Mouse (Mus musculus) E14TG2a.4 (cell line): Measurements from ENCODE around the gene Pogk.

Source experiments
- H3K27me3 ChIP-seq: 2 replicates; pipeline ENCODE4 v1.6.1; 2014; ENCODE audit warnings: low read length, control low read depth; ENCODE audit not compliant: insufficient read depth
- H3K36me3 ChIP-seq: 2 replicates; pipeline ENCODE4 v1.6.1; 2014; ENCODE audit warnings: low read length, control low read depth; ENCODE audit not compliant: insufficient read depth
- H3K4me1 ChIP-seq: replicated peaks from 2 replicates; pipeline ENCODE4 v1.6.1; 2014; ENCODE audit warnings: low read depth, low read length, control low read depth
- H3K4me3 ChIP-seq: replicated peaks from 2 replicates; pipeline ENCODE4 v1.5.1; 2014; ENCODE audit warnings: mild to moderate bottlenecking, low read length
- H3K9me3 ChIP-seq: 2 replicates; pipeline ENCODE4 v1.6.1; 2014; ENCODE audit warnings: low read length, control low read depth
- CTCF ChIP-seq: conservative IDR thresholded peaks from 2 replicates; pipeline ENCODE4 v1.5.1; 2014; ENCODE audit warnings: low read length
- NANOG ChIP-seq: IDR thresholded peaks from 2 replicates; pipeline ENCODE4 v1.6.1; 2014; ENCODE audit warnings: borderline replicate concordance, low read length, mixed read lengths
- POU5F1 ChIP-seq: IDR thresholded peaks from 2 replicates; pipeline ENCODE4 v1.6.1; 2014; ENCODE audit warnings: low read length, borderline replicate concordance

Gene Pogk

DNA sequence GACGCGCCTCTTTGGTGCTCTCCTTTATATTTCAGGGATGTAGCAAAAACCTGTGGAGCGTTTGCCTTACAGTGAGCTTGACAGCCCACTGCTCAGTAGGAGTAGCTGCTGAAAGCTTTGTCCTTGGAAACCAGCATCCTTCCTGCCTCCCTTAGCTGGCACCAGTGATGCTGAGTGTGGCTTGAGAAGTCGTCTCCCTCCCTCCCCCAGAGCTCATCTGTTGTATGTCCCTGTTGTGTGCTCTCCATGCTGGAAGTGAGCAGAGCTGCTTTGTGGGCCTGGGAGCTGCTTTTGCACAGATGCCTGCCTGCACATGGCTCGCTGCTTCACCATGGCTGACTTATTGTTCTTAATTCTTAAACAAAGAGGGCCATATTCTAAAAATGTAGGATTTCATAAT, 24.2 kb downstream of the Pogk start:
- peaks cover 2% of the 10 kb centered on the region; the same call in 1 of the 2 replicates for H3K4me1 ChIP-seq
- H3K4me3 ChIP-seq, result no peak overlapping the region
- TF ChIP-seq POU5F1 (no peak), NANOG (no peak), CTCF (no peak)
- H3K9me3 ChIP-seq, result no peaks in the 10 kb centered on the region
- peaks cover 25% of the 10 kb centered on the region for H3K36me3 ChIP-seq
- peaks cover 21% of the 10 kb centered on the region for H3K27me3 ChIP-seq

DNA sequence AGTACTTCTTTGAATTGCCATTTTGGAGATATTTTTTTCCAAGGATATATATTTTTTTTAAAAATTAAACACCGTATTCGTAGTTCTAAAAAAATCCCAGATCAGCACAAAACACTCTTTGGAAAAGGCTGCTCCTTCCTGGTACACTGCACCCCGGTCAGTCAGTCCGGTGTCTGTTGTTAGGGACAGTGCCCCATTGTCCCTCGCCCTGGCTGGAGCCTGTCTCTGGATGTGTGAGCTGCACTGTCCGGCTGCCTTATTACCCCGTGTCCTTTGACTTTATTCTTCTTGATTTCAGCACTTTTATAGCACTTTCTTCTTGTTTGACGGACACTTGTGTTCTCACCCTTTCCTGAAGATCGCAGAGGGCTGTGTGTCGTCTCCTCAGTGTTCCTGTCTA, 25.0 kb downstream of the Pogk start:
- no peak overlapping the region for H3K4me3 ChIP-seq
- H3K36me3 ChIP-seq, result peaks cover 20% of the 10 kb centered on the region
- peaks cover 9% of the 10 kb centered on the region; the same call in 1 of the 2 replicates for H3K4me1 ChIP-seq
- no peaks in the 10 kb centered on the region for H3K9me3 ChIP-seq
- TF ChIP-seq POU5F1, result no peak
- no peak for TF ChIP-seq CTCF
- no peak for TF ChIP-seq NANOG
- peaks cover 29% of the 10 kb centered on the region for H3K27me3 ChIP-seq

DNA sequence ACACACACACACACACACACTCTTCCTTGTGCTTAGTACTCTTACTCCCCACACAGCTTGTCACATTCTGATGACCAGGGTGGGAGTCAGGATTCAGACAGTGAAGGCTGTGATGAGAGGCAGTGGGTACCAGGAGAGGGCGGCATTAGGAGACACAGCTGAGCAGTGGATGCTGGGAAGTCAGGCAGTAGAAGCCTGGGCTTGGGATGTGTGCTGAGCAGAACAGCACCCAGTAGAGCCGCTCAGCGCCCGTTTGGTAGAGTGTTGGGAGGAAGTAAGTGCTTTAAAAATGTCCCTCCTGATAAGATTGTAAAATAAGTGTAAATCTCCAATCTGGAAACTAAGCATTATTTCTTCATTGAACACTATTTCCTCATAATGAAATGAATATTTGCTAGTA, 27.0 kb downstream of the Pogk start:
- peaks cover 39% of the 10 kb centered on the region for H3K27me3 ChIP-seq
- H3K4me1 ChIP-seq, result peaks cover 14% of the 10 kb centered on the region
- TF ChIP-seq NANOG, result no peak
- TF ChIP-seq POU5F1, result no peak
- no peak for TF ChIP-seq CTCF
- H3K9me3 ChIP-seq, result no peaks in the 10 kb centered on the region
- H3K36me3 ChIP-seq, result peaks cover 7% of the 10 kb centered on the region; the same call in 1 of the 2 replicates
- H3K4me3 ChIP-seq, result no peak overlapping the region

DNA sequence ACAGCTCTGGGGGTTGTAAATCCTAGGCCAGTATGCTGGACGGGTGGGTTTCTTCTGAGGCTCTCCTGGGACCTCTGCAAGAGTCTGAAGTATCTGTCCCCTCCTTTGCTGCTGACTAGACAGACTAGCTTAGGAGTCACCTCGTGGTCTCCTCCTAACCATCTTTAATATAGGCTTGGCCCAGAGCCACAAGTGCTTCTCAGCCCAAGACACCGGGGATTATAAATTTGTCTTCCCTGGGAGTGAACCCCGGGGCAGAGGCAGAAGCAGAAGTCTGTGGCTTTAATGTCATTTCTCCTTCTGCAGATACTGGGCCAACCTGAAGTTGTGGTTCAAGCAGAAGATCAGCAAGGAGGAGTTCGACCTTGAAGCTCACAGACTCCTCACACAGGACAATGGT, 27.8 kb downstream of the Pogk start:
- TF ChIP-seq POU5F1, result no peak
- no peak for TF ChIP-seq CTCF
- no peak for TF ChIP-seq NANOG
- H3K4me3 ChIP-seq, result no peak overlapping the region
- no peaks in the 10 kb centered on the region for H3K9me3 ChIP-seq
- peaks cover 7% of the 10 kb centered on the region; the same call in 1 of the 2 replicates for H3K36me3 ChIP-seq
- peaks cover 14% of the 10 kb centered on the region for H3K4me1 ChIP-seq
- peaks cover 42% of the 10 kb centered on the region for H3K27me3 ChIP-seq

DNA sequence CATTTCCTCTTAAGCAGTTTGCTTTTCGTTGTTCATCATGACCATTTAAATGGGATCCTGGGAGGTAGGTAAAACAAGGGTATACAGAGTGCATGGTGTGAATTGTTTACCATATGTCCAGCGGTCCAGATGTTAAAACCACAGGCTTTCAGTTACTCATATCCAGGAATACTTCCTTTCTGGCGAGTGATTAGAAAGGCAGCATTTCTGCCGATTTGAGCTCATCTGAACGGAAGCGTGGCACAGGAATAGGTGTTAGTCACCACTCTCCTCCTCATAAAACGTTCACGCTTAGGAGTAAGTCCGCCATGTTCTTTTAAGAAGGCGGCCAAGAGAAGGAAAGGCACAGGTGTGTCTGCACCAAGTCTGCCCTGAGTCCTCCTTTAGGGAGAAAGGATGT, 28.3 kb downstream of the Pogk start:
- H3K27me3 ChIP-seq, result peaks cover 45% of the 10 kb centered on the region
- H3K4me3 ChIP-seq, result no peak overlapping the region
- TF ChIP-seq NANOG, result no peak
- TF ChIP-seq POU5F1, result no peak
- no peak for TF ChIP-seq CTCF
- H3K9me3 ChIP-seq, result no peaks in the 10 kb centered on the region
- H3K36me3 ChIP-seq, result peaks cover 7% of the 10 kb centered on the region; the same call in 1 of the 2 replicates
- H3K4me1 ChIP-seq, result peaks cover 14% of the 10 kb centered on the region

DNA sequence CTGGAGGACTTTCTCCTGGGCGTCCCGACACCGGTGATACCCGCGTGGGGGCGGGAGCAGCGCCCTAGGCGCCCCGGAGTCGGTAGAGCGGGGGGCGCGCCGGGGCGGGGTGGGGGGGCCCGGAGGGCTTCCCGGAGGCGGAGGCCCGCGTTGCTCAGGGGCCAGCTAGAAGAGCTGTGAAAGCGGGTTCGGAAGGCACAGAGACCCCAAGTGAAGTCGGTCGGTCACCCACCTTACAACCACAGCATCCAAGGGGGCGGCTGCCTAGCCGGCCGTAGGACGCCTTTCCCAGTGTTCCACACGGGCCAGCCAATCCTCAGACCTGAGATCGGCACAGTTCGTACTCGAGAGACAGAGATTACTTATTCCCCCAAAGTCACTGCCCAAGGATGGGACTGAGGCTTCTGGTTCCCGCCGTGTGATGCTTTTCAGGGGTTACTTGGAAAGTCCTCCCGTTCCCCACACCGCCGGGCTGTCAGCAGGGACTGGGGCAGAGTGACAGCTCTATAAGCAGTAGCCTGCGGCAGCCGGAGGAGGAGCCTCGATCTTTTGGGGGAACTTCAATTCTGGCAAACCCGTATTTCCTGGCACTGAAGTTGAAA, 29.9 kb downstream of the Pogk start:
- Histone ChIP-seq H3K4me3 (peak overlapping the region; percentile 89), H3K4me1 (peaks cover 14% of the 10 kb centered on the region), H3K27me3 (peaks cover 47% of the 10 kb centered on the region), H3K36me3 (no peaks in the 10 kb centered on the region), H3K9me3 (no peaks in the 10 kb centered on the region)
- TF ChIP-seq CTCF, result no peak
- TF ChIP-seq NANOG, result no peak
- no peak for TF ChIP-seq POU5F1

DNA sequence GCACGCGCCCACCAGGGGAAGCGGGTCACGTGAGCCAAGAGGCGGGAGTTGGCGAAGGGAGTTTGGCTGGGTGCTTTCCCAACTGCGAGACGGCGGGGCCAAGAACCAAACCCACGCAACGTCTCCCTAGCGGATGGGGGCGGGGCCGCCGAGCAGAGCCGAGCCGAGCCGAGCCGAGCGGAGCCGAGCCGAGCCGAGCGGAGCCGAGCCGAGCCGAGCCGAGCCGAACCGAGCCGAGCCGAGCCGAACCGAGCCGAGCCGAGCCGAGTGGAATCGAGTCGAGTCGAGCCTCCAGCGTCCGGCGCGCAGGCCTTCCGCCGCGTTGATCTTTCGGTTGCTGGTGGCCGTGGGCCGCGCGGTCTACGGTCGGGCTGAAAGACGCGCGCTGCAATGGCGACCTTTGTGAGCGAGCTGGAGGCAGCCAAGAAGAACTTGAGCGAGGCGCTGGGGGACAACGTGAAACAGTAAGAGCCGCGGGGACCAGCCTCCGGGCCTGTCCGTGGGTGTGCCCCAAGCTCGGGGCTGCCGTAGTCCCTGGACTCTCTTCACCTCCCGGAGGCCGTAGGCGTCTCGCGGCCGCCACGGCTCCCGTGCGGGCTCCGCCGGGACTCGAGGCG, 30.5 kb downstream of the Pogk start, which contains the start of gene Tada1:
Tada1 (plus strand) TSS at position 85 of the 617 bp plus-strand sequence.
- Histone ChIP-seq H3K4me3 (peak within 1 kb of the TSS; percentile 89), H3K36me3 (no peaks in the 10 kb centered on the region), H3K27me3 (peaks cover 47% of the 10 kb centered on the region), H3K9me3 (peaks cover 4% of the 10 kb centered on the region; the same call in 1 of the 2 replicates), H3K4me1 (peaks cover 14% of the 10 kb centered on the region)
- TF ChIP-seq POU5F1 (no peak), NANOG (no peak), CTCF (no peak)

DNA sequence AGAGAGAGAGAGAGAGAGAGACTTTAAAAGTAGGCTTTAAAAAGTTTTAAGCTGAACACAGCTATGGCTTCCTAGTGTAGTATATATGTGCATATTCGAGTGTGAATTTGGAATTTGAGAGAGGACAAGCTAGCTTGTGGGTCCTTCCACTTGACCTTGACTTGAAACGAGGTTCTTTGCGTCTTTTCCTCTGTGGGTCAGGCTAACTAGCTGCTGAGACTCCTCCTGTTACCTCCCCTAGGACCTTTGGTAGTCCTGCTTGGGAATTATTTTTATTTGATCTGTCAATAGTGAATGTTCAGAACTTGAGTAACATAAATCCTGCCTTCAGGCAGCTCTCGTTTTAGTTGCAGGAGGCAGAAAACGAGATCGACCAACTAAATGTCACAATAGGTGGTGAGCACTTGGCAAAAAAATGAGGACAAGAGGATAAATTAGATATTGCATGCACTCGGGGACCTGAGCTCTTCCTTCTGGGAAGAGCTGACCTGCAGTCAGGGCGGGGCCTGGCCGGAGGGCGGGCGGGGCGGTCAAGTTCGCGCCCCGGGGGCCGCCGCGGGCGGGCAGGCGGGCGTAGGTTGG, 31.1 kb downstream of the Pogk start:
- H3K36me3 ChIP-seq, result no peaks in the 10 kb centered on the region
- H3K4me1 ChIP-seq, result peaks cover 14% of the 10 kb centered on the region
- peaks cover 47% of the 10 kb centered on the region for H3K27me3 ChIP-seq
- TF ChIP-seq CTCF (no peak), NANOG (no peak), POU5F1 (no peak)
- peak overlapping the region; percentile 89 for H3K4me3 ChIP-seq
- H3K9me3 ChIP-seq, result peaks cover 4% of the 10 kb centered on the region; the same call in 1 of the 2 replicates
